Mouse (Mus musculus): ENCODE measurements around the gene Odam. TPM values are rescaled to one million over a fixed set of nuclear protein-coding genes. Genes with fewer than 3 reads are reported as not detected.

Gene Odam
- polyA plus RNA-seq (2015; fragmentation: Nextera tagmentation; extraction: Ambion mirVana): not detected in 2 replicates

GRCm38 (mm10) chr5:87884729-87885128 lies at the start of gene Odam:
Gene Odam, plus strand, starts transcription at chr5:87885029.
- no peak within 1 kb of the TSS for H3K27ac ChIP-seq (ENCODE audit: low read depth)
- TF ChIP-seq EP300 (IDR thresholded peaks at IDR 0.05; ENCODE audit: low read depth) (no peak), CTCF (IDR thresholded peaks at IDR 0.05; ENCODE audit: low read depth) (no peak)
- no peaks in the 10 kb centered on the region for H3K4me1 ChIP-seq (ENCODE audit: insufficient read depth)
- DNase-seq (no peak), ATAC-seq (no peak)
- no peak within 1 kb of the TSS for H3K4me2 ChIP-seq (ENCODE audit: low read depth, low read length)
- no peaks in the 10 kb centered on the region for H3K36me3 ChIP-seq (replicated peaks; ENCODE audit: insufficient read depth, low read length)
- 74% methylated on average over 1 of the region's 1 CpGs for WGBS (ENCODE audit: insufficient replicate concordance)
- H3K9ac ChIP-seq (replicated peaks): no peak within 1 kb of the TSS
- H3K4me3 ChIP-seq (ENCODE audit: low read depth, low read length): no peak within 1 kb of the TSS
- H3K9me3 ChIP-seq (ENCODE audit: low read length): no peaks in the 10 kb centered on the region
- no peaks in the 10 kb centered on the region for H3K27me3 ChIP-seq (ENCODE audit: insufficient read depth, low read length)

- H3K9me3 ChIP-seq (ENCODE audit: low read length): no peaks in the 10 kb centered on the region
- WGBS (ENCODE audit: insufficient replicate concordance): 70% methylated on average over 3 of the region's 3 CpGs
- H3K9ac ChIP-seq (replicated peaks): no peak overlapping the region
- no peaks in the 10 kb centered on the region for H3K27me3 ChIP-seq (ENCODE audit: insufficient read depth, low read length)
- ATAC-seq (no peak), DNase-seq (no peak)
- no peaks in the 10 kb centered on the region for H3K4me1 ChIP-seq (ENCODE audit: insufficient read depth)
- no peak overlapping the region for H3K4me3 ChIP-seq (ENCODE audit: low read depth, low read length)
- H3K36me3 ChIP-seq (replicated peaks; ENCODE audit: insufficient read depth, low read length): no peaks in the 10 kb centered on the region
- no peak overlapping the region for H3K27ac ChIP-seq (ENCODE audit: low read depth)
- no peak overlapping the region for H3K4me2 ChIP-seq (ENCODE audit: low read depth, low read length)
- TF ChIP-seq CTCF (IDR thresholded peaks at IDR 0.05; ENCODE audit: low read depth) (no peak), EP300 (IDR thresholded peaks at IDR 0.05; ENCODE audit: low read depth) (no peak)
These were observed 29.6 kb upstream of the Odam start for GRCm38 (mm10) chr5:87855136-87855716.

- WGBS (ENCODE audit: insufficient replicate concordance): 53% methylated on average over 2 of the region's 2 CpGs
- Histone ChIP-seq H3K27me3 (ENCODE audit: insufficient read depth, low read length) (no peaks in the 10 kb centered on the region), H3K36me3 (replicated peaks; ENCODE audit: insufficient read depth, low read length) (no peaks in the 10 kb centered on the region), H3K4me3 (ENCODE audit: low read depth, low read length) (no peak overlapping the region), H3K9me3 (ENCODE audit: low read length) (no peaks in the 10 kb centered on the region), H3K4me2 (ENCODE audit: low read depth, low read length) (no peak overlapping the region), H3K9ac (replicated peaks) (no peak overlapping the region), H3K27ac (ENCODE audit: low read depth) (no peak overlapping the region), H3K4me1 (ENCODE audit: insufficient read depth) (no peaks in the 10 kb centered on the region)
- TF ChIP-seq EP300 (IDR thresholded peaks at IDR 0.05; ENCODE audit: low read depth): no peak
- no peak for TF ChIP-seq CTCF (IDR thresholded peaks at IDR 0.05; ENCODE audit: low read depth)
- DNase-seq: no peak
- no peak for ATAC-seq
These were observed 14.7 kb upstream of the Odam start for GRCm38 (mm10) chr5:87870084-87870483.

- peak; percentile 28 for TF ChIP-seq CTCF (IDR thresholded peaks at IDR 0.05; ENCODE audit: low read depth)
- TF ChIP-seq EP300 (IDR thresholded peaks at IDR 0.05; ENCODE audit: low read depth): no peak
- Histone ChIP-seq H3K4me3 (ENCODE audit: low read depth, low read length) (no peak overlapping the region), H3K4me1 (ENCODE audit: insufficient read depth) (no peaks in the 10 kb centered on the region), H3K9me3 (ENCODE audit: low read length) (no peaks in the 10 kb centered on the region), H3K27ac (ENCODE audit: low read depth) (no peak overlapping the region), H3K4me2 (ENCODE audit: low read depth, low read length) (no peak overlapping the region), H3K36me3 (replicated peaks; ENCODE audit: insufficient read depth, low read length) (no peaks in the 10 kb centered on the region), H3K27me3 (ENCODE audit: insufficient read depth, low read length) (no peaks in the 10 kb centered on the region), H3K9ac (replicated peaks) (no peak overlapping the region)
- DNase-seq (no peak), ATAC-seq (no peak)
- 36% methylated on average over 4 of the region's 4 CpGs for WGBS (ENCODE audit: insufficient replicate concordance)
These were observed 13.4 kb upstream of the Odam start for GRCm38 (mm10) chr5:87871423-87871822.

GRCm38 (mm10) chr5:87925372-87925771 lies 40.5 kb downstream of the Odam start, which contains the start of gene Csn3:
Gene Csn3, plus strand, starts transcription at chr5:87925579.
- ATAC-seq: no peak
- DNase-seq: no peak
- no peak within 1 kb of the TSS for H3K9ac ChIP-seq (replicated peaks)
- H3K27me3 ChIP-seq (ENCODE audit: insufficient read depth, low read length): no peaks in the 10 kb centered on the region
- H3K36me3 ChIP-seq (replicated peaks; ENCODE audit: insufficient read depth, low read length): no peaks in the 10 kb centered on the region
- H3K27ac ChIP-seq (ENCODE audit: low read depth): no peak within 1 kb of the TSS
- no peak within 1 kb of the TSS for H3K4me2 ChIP-seq (ENCODE audit: low read depth, low read length)
- TF ChIP-seq CTCF (IDR thresholded peaks at IDR 0.05; ENCODE audit: low read depth) (no peak), EP300 (IDR thresholded peaks at IDR 0.05; ENCODE audit: low read depth) (no peak)
- WGBS (ENCODE audit: insufficient replicate concordance): 45% methylated on average over 5 of the region's 5 CpGs
- H3K4me3 ChIP-seq (ENCODE audit: low read depth, low read length): no peak within 1 kb of the TSS
- H3K9me3 ChIP-seq (ENCODE audit: low read length): no peaks in the 10 kb centered on the region
- H3K4me1 ChIP-seq (ENCODE audit: insufficient read depth): no peaks in the 10 kb centered on the region

GRCm38 (mm10) chr5:87931603-87932002 lies 46.8 kb downstream of the Odam start:
- Histone ChIP-seq H3K4me1 (ENCODE audit: insufficient read depth) (no peaks in the 10 kb centered on the region), H3K4me3 (ENCODE audit: low read depth, low read length) (no peak overlapping the region), H3K9ac (replicated peaks) (no peak overlapping the region), H3K36me3 (replicated peaks; ENCODE audit: insufficient read depth, low read length) (no peaks in the 10 kb centered on the region), H3K9me3 (ENCODE audit: low read length) (no peaks in the 10 kb centered on the region), H3K4me2 (ENCODE audit: low read depth, low read length) (no peak overlapping the region), H3K27me3 (ENCODE audit: insufficient read depth, low read length) (no peaks in the 10 kb centered on the region), H3K27ac (ENCODE audit: low read depth) (no peak overlapping the region)
- DNase-seq: no peak
- ATAC-seq: no peak
- 44% methylated on average over 1 of the region's 1 CpGs for WGBS (ENCODE audit: insufficient replicate concordance)
- no peak for TF ChIP-seq CTCF (IDR thresholded peaks at IDR 0.05; ENCODE audit: low read depth)
- TF ChIP-seq EP300 (IDR thresholded peaks at IDR 0.05; ENCODE audit: low read depth): no peak
